Mouse (Mus musculus): ENCODE measurements around the gene Prkcsh. TPM values are rescaled to one million over a fixed set of nuclear protein-coding genes. Genes with fewer than 3 reads are reported as not detected.

The Prkcsh gene
- total and polyA plus RNA-seq, 2 experiments from 2014 or later: 69.7 to 84.9 TPM

DNA sequence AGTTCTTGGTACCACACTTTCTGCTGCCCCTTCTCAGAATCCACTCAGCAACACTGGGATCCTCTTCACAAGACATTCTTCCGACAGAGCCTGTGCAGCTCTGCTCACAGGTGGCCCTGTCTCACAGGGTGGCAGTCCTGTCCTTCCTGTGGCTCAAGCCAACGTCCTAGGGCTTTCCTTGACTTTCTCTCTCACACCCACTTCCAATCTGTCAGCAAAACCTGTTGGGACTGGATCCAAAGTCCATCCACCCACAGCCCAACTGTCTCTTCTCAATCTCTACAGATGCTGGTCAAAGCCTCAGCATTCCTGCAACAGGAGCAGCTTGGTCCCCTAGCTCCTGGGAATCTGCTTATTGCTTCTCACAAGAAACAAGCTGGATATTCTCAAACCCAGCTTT is 58.7 kb downstream of the Prkcsh start:
- no peaks in the 10 kb centered on the region for H3K4me1 ChIP-seq (ENCODE audit: insufficient read depth, low read length)
- no peak overlapping the region for H3K4me3 ChIP-seq (ENCODE audit: low read length)
- no peaks in the 10 kb centered on the region for H3K27me3 ChIP-seq (ENCODE audit: insufficient read depth, low read length)
- peaks cover 50% of the 10 kb centered on the region for H3K36me3 ChIP-seq (ENCODE audit: insufficient read depth, low read length)
- no peak overlapping the region for H3K4me2 ChIP-seq (ENCODE audit: low read depth, low read length)
- no peak overlapping the region for H3K9ac ChIP-seq (replicated peaks; ENCODE audit: low read length)
- no peak overlapping the region for H3K27ac ChIP-seq
- no peak for TF ChIP-seq CTCF (IDR thresholded peaks at IDR 0.05; ENCODE audit: low read depth)
- no peaks in the 10 kb centered on the region for H3K9me3 ChIP-seq (ENCODE audit: low read length)
- no peak for ATAC-seq
- DNase-seq (ENCODE audit: low spot score): no peak
- WGBS: 76% methylated on average over 2 of the region's 2 CpGs

Other genes starting within 250 kb of the Prkcsh start
- gene Spc24, start 242.5 kb upstream of the Prkcsh start, total RNA-seq (2014; rRNA removed): 20.3 and 31.1 TPM in 2 replicates
- gene Spc24, start 242.5 kb upstream of the Prkcsh start, polyA plus RNA-seq (2015; fragmentation: Nextera tagmentation; extraction: Ambion mirVana): 26.2 and 27.1 TPM in 2 replicates
- 15.6 and 19.1 TPM in 2 replicates for gene Kank2, start 204.1 kb upstream of the Prkcsh start, total RNA-seq (2014; rRNA removed)
- gene Kank2, start 204.1 kb upstream of the Prkcsh start, polyA plus RNA-seq (2015; fragmentation: Nextera tagmentation; extraction: Ambion mirVana): 3.1 and 3.4 TPM in 2 replicates
- gene Angptl8, start 167.3 kb upstream of the Prkcsh start, total RNA-seq (2014; rRNA removed): not detected in 2 replicates
- gene Angptl8, start 167.3 kb upstream of the Prkcsh start, polyA plus RNA-seq (2015; fragmentation: Nextera tagmentation; extraction: Ambion mirVana): 0.34 and 0.57 TPM in 2 replicates
- gene Dock6, start 150.2 kb upstream of the Prkcsh start, total RNA-seq (2014; rRNA removed): 15.6 and 20.6 TPM in 2 replicates
- gene Dock6, start 150.2 kb upstream of the Prkcsh start, polyA plus RNA-seq (2015; fragmentation: Nextera tagmentation; extraction: Ambion mirVana): 11.5 and 11.7 TPM in 2 replicates
- 23.1 and 28.6 TPM in 2 replicates for gene Rab3d, start 84.6 kb upstream of the Prkcsh start, total RNA-seq (2014; rRNA removed)
- 20.3 and 21.6 TPM in 2 replicates for gene Rab3d, start 84.6 kb upstream of the Prkcsh start, polyA plus RNA-seq (2015; fragmentation: Nextera tagmentation; extraction: Ambion mirVana)
- 6.0 and 8.4 TPM in 2 replicates for gene Ccdc159, start 75.3 kb upstream of the Prkcsh start, total RNA-seq (2014; rRNA removed)
- 3.9 and 4.0 TPM in 2 replicates for gene Ccdc159, start 75.3 kb upstream of the Prkcsh start, polyA plus RNA-seq (2015; fragmentation: Nextera tagmentation; extraction: Ambion mirVana)
- 34.9 and 52.0 TPM in 2 replicates for gene Tmem205, start 75.2 kb upstream of the Prkcsh start, total RNA-seq (2014; rRNA removed)
- gene Tmem205, start 75.2 kb upstream of the Prkcsh start, polyA plus RNA-seq (2015; fragmentation: Nextera tagmentation; extraction: Ambion mirVana): 56.2 and 56.3 TPM in 2 replicates
- gene Plppr2, start 65.8 kb upstream of the Prkcsh start, total RNA-seq (2014; rRNA removed): 147 and 151 TPM in 2 replicates
- 85.6 and 95.2 TPM in 2 replicates for gene Plppr2, start 65.8 kb upstream of the Prkcsh start, polyA plus RNA-seq (2015; fragmentation: Nextera tagmentation; extraction: Ambion mirVana)
- gene Swsap1, start 47.1 kb upstream of the Prkcsh start, total RNA-seq (2014; rRNA removed): 27.8 and 35.8 TPM in 2 replicates
- gene Swsap1, start 47.1 kb upstream of the Prkcsh start, polyA plus RNA-seq (2015; fragmentation: Nextera tagmentation; extraction: Ambion mirVana): 8.0 and 9.0 TPM in 2 replicates
- 0.89 and 1.7 TPM in 2 replicates for gene Epor, start 39.3 kb upstream of the Prkcsh start, total RNA-seq (2014; rRNA removed)
- gene Epor, start 39.3 kb upstream of the Prkcsh start, polyA plus RNA-seq (2015; fragmentation: Nextera tagmentation; extraction: Ambion mirVana): 2.3 TPM in 2 replicates
- gene Rgl3, start 13.4 kb upstream of the Prkcsh start, total RNA-seq (2014; rRNA removed): 4.2 and 5.1 TPM in 2 replicates
- gene Rgl3, start 13.4 kb upstream of the Prkcsh start, polyA plus RNA-seq (2015; fragmentation: Nextera tagmentation; extraction: Ambion mirVana): 2.5 and 3.5 TPM in 2 replicates
- 3.3 and 6.0 TPM in 2 replicates for gene Ccdc151, start 172 bp upstream of the Prkcsh start, total RNA-seq (2014; rRNA removed)
- 4.2 and 4.6 TPM in 2 replicates for gene Ccdc151, start 172 bp upstream of the Prkcsh start, polyA plus RNA-seq (2015; fragmentation: Nextera tagmentation; extraction: Ambion mirVana)
- 192 and 204 TPM in 2 replicates for gene Elavl3, start 49.2 kb downstream of the Prkcsh start, total RNA-seq (2014; rRNA removed)
- gene Elavl3, start 49.2 kb downstream of the Prkcsh start, polyA plus RNA-seq (2015; fragmentation: Nextera tagmentation; extraction: Ambion mirVana): 69.9 and 71.7 TPM in 2 replicates
- not detected in 2 replicates for gene Gm49318, start 68.5 kb downstream of the Prkcsh start, total RNA-seq (2014; rRNA removed)
- not detected in 2 replicates for gene Gm49318, start 68.5 kb downstream of the Prkcsh start, polyA plus RNA-seq (2015; fragmentation: Nextera tagmentation; extraction: Ambion mirVana)
- gene Zfp653, start 68.6 kb downstream of the Prkcsh start, total RNA-seq (2014; rRNA removed): 28.8 and 30.0 TPM in 2 replicates
- gene Zfp653, start 68.6 kb downstream of the Prkcsh start, polyA plus RNA-seq (2015; fragmentation: Nextera tagmentation; extraction: Ambion mirVana): 12.8 and 13.2 TPM in 2 replicates
- 59.9 and 68.8 TPM in 2 replicates for gene Ecsit, start 82.6 kb downstream of the Prkcsh start, total RNA-seq (2014; rRNA removed)
- 51.0 and 56.0 TPM in 2 replicates for gene Ecsit, start 82.6 kb downstream of the Prkcsh start, polyA plus RNA-seq (2015; fragmentation: Nextera tagmentation; extraction: Ambion mirVana)
- gene Cnn1, start 96.4 kb downstream of the Prkcsh start, total RNA-seq (2014; rRNA removed): 0.40 and 0.52 TPM in 2 replicates
- gene Cnn1, start 96.4 kb downstream of the Prkcsh start, polyA plus RNA-seq (2015; fragmentation: Nextera tagmentation; extraction: Ambion mirVana): 0.66 and 1.1 TPM in 2 replicates
- gene Elof1, start 114.4 kb downstream of the Prkcsh start, total RNA-seq (2014; rRNA removed): 142 and 165 TPM in 2 replicates
- 171 and 178 TPM in 2 replicates for gene Elof1, start 114.4 kb downstream of the Prkcsh start, polyA plus RNA-seq (2015; fragmentation: Nextera tagmentation; extraction: Ambion mirVana)
- gene Acp5, start 132.9 kb downstream of the Prkcsh start, total RNA-seq (2014; rRNA removed): 0.18 and 1.8 TPM in 2 replicates
- 0.63 and 1.2 TPM in 2 replicates for gene Acp5, start 132.9 kb downstream of the Prkcsh start, polyA plus RNA-seq (2015; fragmentation: Nextera tagmentation; extraction: Ambion mirVana)
- gene Pigyl, start 154.0 kb downstream of the Prkcsh start, total RNA-seq (2014; rRNA removed): 20.5 and 37.1 TPM in 2 replicates
- 109 and 111 TPM in 2 replicates for gene Pigyl, start 154.0 kb downstream of the Prkcsh start, polyA plus RNA-seq (2015; fragmentation: Nextera tagmentation; extraction: Ambion mirVana)
- 0.26 TPM in 1 of 2 replicates, not detected in the other for gene Zfp872, start 185.3 kb downstream of the Prkcsh start, total RNA-seq (2014; rRNA removed)
- gene Zfp872, start 185.3 kb downstream of the Prkcsh start, polyA plus RNA-seq (2015; fragmentation: Nextera tagmentation; extraction: Ambion mirVana): 0.24 and 0.33 TPM in 2 replicates
- gene Zfp809, start 222.9 kb downstream of the Prkcsh start, total RNA-seq (2014; rRNA removed): 5.3 and 6.4 TPM in 2 replicates
- gene Zfp809, start 222.9 kb downstream of the Prkcsh start, polyA plus RNA-seq (2015; fragmentation: Nextera tagmentation; extraction: Ambion mirVana): 6.1 and 8.4 TPM in 2 replicates

Data from hindbrain, postnatal 0 days (tissue).